Mouse (Mus musculus) MEL (cell line): ENCODE measurements at regions not wholly inside any gene's neighbourhood (a gene's known extent, or its start where the extent isn't known, plus 50 kb on each side); places are given as distances from the start of the nearest gene placed in this dataset.

Experiments
- DNase-seq: peaks from one replicate; pipeline ENCODE4 v3.0.0; 2011; ENCODE audit warnings: low read depth, low spot score
- H3K27ac ChIP-seq: 2 replicates; pipeline ENCODE4 v1.5.1; 2012; ENCODE audit warnings: low read depth, mild to moderate bottlenecking, control low read depth, low read length, moderate library complexity; ENCODE audit not compliant: control insufficient read depth
- H3K27me3 ChIP-seq, 2 experiments: fragments of 150-350 bp in 1 of 2; sonication (generic) in 1 of 2; 2 replicates each; pipeline ENCODE4 v1.6.1; 2012; ENCODE audit warnings: low read length in 2 of 2, mild to moderate bottlenecking in 2 of 2, improper control_type of control experiment in 1 of 2, moderate library complexity in 1 of 2; ENCODE audit not compliant: insufficient read depth in 2 of 2, control insufficient read depth in 1 of 2
- H3K36me3 ChIP-seq, 2 experiments: 2 replicates each; pipeline ENCODE4 v1.6.1; 2012 to 2014; ENCODE audit warnings: low read length in 2 of 2, improper control_type of control experiment in 1 of 2, inconsistent platforms in 1 of 2, mild to moderate bottlenecking in 1 of 2; ENCODE audit not compliant: insufficient read depth in 2 of 2, control insufficient read depth in 1 of 2
- H3K4me1 ChIP-seq, 2 experiments: fragments of 150-350 bp in 1 of 2; sonication (generic) in 1 of 2; 2 replicates each; pipeline ENCODE4 v1.6.1; 2012; ENCODE audit warnings: low read length in 2 of 2, improper control_type of control experiment in 1 of 2, mild to moderate bottlenecking in 1 of 2; ENCODE audit not compliant: insufficient read depth in 2 of 2, control insufficient read depth in 1 of 2
- H3K4me3 ChIP-seq, 2 experiments: fragments of 150-350 bp in 1 of 2; sonication (generic) in 1 of 2; 2 replicates each; pipeline ENCODE4 v1.5.1; 2012; ENCODE audit warnings: low read depth in 2 of 2, low read length in 2 of 2, mild to moderate bottlenecking in 2 of 2, moderate library complexity in 2 of 2, control low read depth in 1 of 2, improper control_type of control experiment in 1 of 2; ENCODE audit not compliant: control insufficient read depth in 1 of 2, insufficient read depth in 1 of 2
- H3K79me2 ChIP-seq: 2 replicates; pipeline ENCODE4 v1.6.1; 2012; ENCODE audit warnings: mild to moderate bottlenecking, low read length, moderate library complexity; ENCODE audit not compliant: control insufficient read depth, poor library complexity, insufficient read depth
- H3K9ac ChIP-seq: 2 replicates; pipeline ENCODE4 v1.6.1; 2012; ENCODE audit warnings: low read depth, mild to moderate bottlenecking, control low read depth, low read length, moderate library complexity; ENCODE audit not compliant: control insufficient read depth, poor library complexity, severe bottlenecking
- H3K9me3 ChIP-seq: fragments of 150-350 bp; sonication (generic); replicated peaks from 2 replicates; pipeline ENCODE4 v1.6.1; 2012; ENCODE audit warnings: mild to moderate bottlenecking, low read length, improper control_type of control experiment, moderate library complexity; ENCODE audit not compliant: insufficient read depth
- BHLHE40 ChIP-seq: IDR thresholded peaks from 2 replicates; pipeline ENCODE4 v1.6.1; 2012; ENCODE audit warnings: low read depth, mild to moderate bottlenecking, inconsistent platforms, low read length, improper control_type of control experiment, borderline replicate concordance
- CHD1 ChIP-seq: IDR thresholded peaks from 2 replicates; pipeline ENCODE4 v1.6.1; 2012; ENCODE audit warnings: low read depth, mild to moderate bottlenecking, inconsistent platforms, low read length, improper control_type of control experiment
- ELF1 ChIP-seq: IDR thresholded peaks from 2 replicates; pipeline ENCODE4 v1.6.1; 2014; ENCODE audit warnings: low read depth, mild to moderate bottlenecking, inconsistent platforms, low read length, improper control_type of control experiment, moderate library complexity
- GABPA ChIP-seq: IDR thresholded peaks from 2 replicates; pipeline ENCODE4 v1.6.1; 2012; ENCODE audit warnings: low read depth, mild to moderate bottlenecking, inconsistent platforms, low read length, improper control_type of control experiment, moderate library complexity
- JUND ChIP-seq: IDR thresholded peaks from 2 replicates; pipeline ENCODE4 v1.6.1; 2011; ENCODE audit warnings: low read depth, mild to moderate bottlenecking, improper control_type of control experiment, low read length
- MEF2A ChIP-seq: IDR thresholded peaks from 2 replicates; pipeline ENCODE4 v1.6.1; 2014; ENCODE audit warnings: low read depth, mild to moderate bottlenecking, inconsistent platforms, low read length, improper control_type of control experiment; ENCODE audit not compliant: poor library complexity, insufficient replicate concordance, severe bottlenecking; ENCODE audit errors: extremely low read depth
- NELFE ChIP-seq: IDR thresholded peaks from 2 replicates; pipeline ENCODE4 v1.6.1; 2011; ENCODE audit warnings: low read depth, low read length, improper control_type of control experiment
- POLR2AphosphoS2 ChIP-seq: IDR thresholded peaks from 2 replicates; pipeline ENCODE4 v1.6.1; 2011; ENCODE audit warnings: low read length, improper control_type of control experiment
- POLR2AphosphoS5 ChIP-seq: IDR thresholded peaks from 2 replicates; pipeline ENCODE4 v1.6.1; 2012; ENCODE audit warnings: low read depth, borderline replicate concordance, mild to moderate bottlenecking, inconsistent platforms, low read length, moderate library complexity, mixed read lengths
- SIN3A ChIP-seq: IDR thresholded peaks from 2 replicates; pipeline ENCODE4 v1.6.1; 2012; ENCODE audit warnings: low read length, improper control_type of control experiment, inconsistent platforms
- SMC3 ChIP-seq: IDR thresholded peaks from 2 replicates; pipeline ENCODE4 v1.6.1; 2011; ENCODE audit warnings: low read depth, low read length, improper control_type of control experiment
- TAL1 ChIP-seq: IDR thresholded peaks from 2 replicates; pipeline ENCODE4 v1.6.1; 2012; ENCODE audit warnings: mild to moderate bottlenecking, inconsistent platforms, low read length, moderate library complexity, mixed read lengths
- TBP ChIP-seq: IDR thresholded peaks from 2 replicates; pipeline ENCODE4 v1.8.0; 2011; ENCODE audit warnings: low read depth, low read length, improper control_type of control experiment
- USF1 ChIP-seq: IDR thresholded peaks from 2 replicates; pipeline ENCODE4 v1.6.1; 2014; ENCODE audit warnings: low read depth, mild to moderate bottlenecking, inconsistent platforms, low read length, improper control_type of control experiment, moderate library complexity
- ZMIZ1 ChIP-seq: IDR thresholded peaks from 2 replicates; pipeline ENCODE4 v1.6.1; 2012; ENCODE audit warnings: low read depth, mild to moderate bottlenecking, inconsistent platforms, low read length, improper control_type of control experiment, moderate library complexity
- ZNF384 ChIP-seq: IDR thresholded peaks from 2 replicates; pipeline ENCODE4 v1.6.1; 2012; ENCODE audit warnings: low read depth, mild to moderate bottlenecking, inconsistent platforms, low read length, improper control_type of control experiment

- Histone ChIP-seq H3K79me2 (no peaks in the 10 kb centered on the region), H3K9ac (no peak overlapping the region), H3K9me3 (no peaks in the 10 kb centered on the region), H3K27ac (no peak overlapping the region), H3K4me1 (no peaks in the 10 kb centered on the region), H3K36me3 (no peaks in the 10 kb centered on the region)
- TF ChIP-seq ELF1 (no peak), SMC3 (no peak), TAL1 (no peak), JUND (no peak), GABPA (no peak), TBP (no peak), BHLHE40 (no peak), ZMIZ1 (no peak), MEF2A (no peak), ZNF384 (no peak), USF1 (no peak)
- TF ChIP-seq, all 39 proteins: peak for 0
- H3K4me3 ChIP-seq, result no peak overlapping the region
- no peak for DNase-seq
- H3K27me3 ChIP-seq, result no peaks in the 10 kb centered on the region
Observed at GRCm38 (mm10) chr6:107653840-107654523, 124.4 kb downstream of the Lrrn1 start.

- H3K36me3 ChIP-seq, result no peaks in the 10 kb centered on the region
- no peak for DNase-seq
- H3K9me3 ChIP-seq, result no peaks in the 10 kb centered on the region
- H3K79me2 ChIP-seq, result no peaks in the 10 kb centered on the region
- no peak overlapping the region for H3K4me3 ChIP-seq
- H3K27me3 ChIP-seq, result no peaks in the 10 kb centered on the region
- TF ChIP-seq SIN3A (no peak), CHD1 (no peak), GABPA (no peak), POLR2AphosphoS2 (no peak), ZMIZ1 (no peak), ZNF384 (no peak), POLR2AphosphoS5 (no peak), NELFE (no peak)
- TF ChIP-seq, all 39 proteins: peak for 0
- no peak overlapping the region for H3K27ac ChIP-seq
- no peaks in the 10 kb centered on the region for H3K4me1 ChIP-seq
- H3K9ac ChIP-seq, result no peak overlapping the region
Observed at GRCm38 (mm10) chr6:107657805-107658204, 128.2 kb downstream of the Lrrn1 start.
